Mouse (Mus musculus): ENCODE results near the gene Bcat1.

The Bcat1 gene

GRCm38 (mm10) chr6:145011141-145011540, 64.8 kb downstream of the Bcat1 start:
- no peak for DNase-seq (ENCODE audit: low read depth, low spot score)

GRCm38 (mm10) chr6:145009859-145010818, 65.8 kb downstream of the Bcat1 start:
- DNase-seq (ENCODE audit: low read depth, low spot score): no peak

- DNase-seq (ENCODE audit: low read depth, low spot score): no peak
These were observed 72.5 kb downstream of the Bcat1 start for GRCm38 (mm10) chr6:145003459-145003858.

GRCm38 (mm10) chr6:145002094-145002936, 73.7 kb downstream of the Bcat1 start:
- no peak for DNase-seq (ENCODE audit: low read depth, low spot score)

GRCm38 (mm10) chr6:145001493-145001892, 74.5 kb downstream of the Bcat1 start:
- no peak for DNase-seq (ENCODE audit: low read depth, low spot score)

- DNase-seq (ENCODE audit: low read depth, low spot score): no peak
These were observed 78.8 kb downstream of the Bcat1 start for GRCm38 (mm10) chr6:144997229-144997628.

GRCm38 (mm10) chr6:144992111-144992510, 83.9 kb downstream of the Bcat1 start:
- DNase-seq (ENCODE audit: low read depth, low spot score): no peak

- DNase-seq (ENCODE audit: low read depth, low spot score): no peak
These were observed 86.8 kb downstream of the Bcat1 start for GRCm38 (mm10) chr6:144989193-144989592.

- no peak for DNase-seq (ENCODE audit: low read depth, low spot score)
These were observed 88.3 kb downstream of the Bcat1 start for GRCm38 (mm10) chr6:144987676-144988075.

GRCm38 (mm10) chr6:144987216-144987615, 88.8 kb downstream of the Bcat1 start:
- DNase-seq (ENCODE audit: low read depth, low spot score): no peak

GRCm38 (mm10) chr6:144984221-144984620, 91.8 kb downstream of the Bcat1 start:
- no peak for DNase-seq (ENCODE audit: low read depth, low spot score)

- no peak for DNase-seq (ENCODE audit: low read depth, low spot score)
These were observed 93.9 kb downstream of the Bcat1 start for GRCm38 (mm10) chr6:144982093-144982492.

GRCm38 (mm10) chr6:144972351-144972750, 103.6 kb downstream of the Bcat1 start:
- no peak for DNase-seq (ENCODE audit: low read depth, low spot score)

GRCm38 (mm10) chr6:144970900-144971299, 105.1 kb downstream of the Bcat1 start:
- DNase-seq (ENCODE audit: low read depth, low spot score): no peak

- DNase-seq (ENCODE audit: low read depth, low spot score): no peak
These were observed 108.4 kb downstream of the Bcat1 start for GRCm38 (mm10) chr6:144967536-144967935.

- DNase-seq (ENCODE audit: low read depth, low spot score): no peak
These were observed 111.8 kb downstream of the Bcat1 start for GRCm38 (mm10) chr6:144964205-144964604.

GRCm38 (mm10) chr6:144963156-144963555, 112.8 kb downstream of the Bcat1 start:
- DNase-seq (ENCODE audit: low read depth, low spot score): no peak

- DNase-seq (ENCODE audit: low read depth, low spot score): no peak
These were observed 114.0 kb downstream of the Bcat1 start for GRCm38 (mm10) chr6:144962013-144962354.

- no peak for DNase-seq (ENCODE audit: low read depth, low spot score)
These were observed 114.6 kb downstream of the Bcat1 start for GRCm38 (mm10) chr6:144961253-144962012.

- no peak for DNase-seq (ENCODE audit: low read depth, low spot score)
These were observed 120.0 kb downstream of the Bcat1 start for GRCm38 (mm10) chr6:144955887-144956547.

- DNase-seq (ENCODE audit: low read depth, low spot score): no peak
These were observed 123.1 kb downstream of the Bcat1 start for GRCm38 (mm10) chr6:144952885-144953284.

Data from brain, embryonic 18.5 days (tissue).